Mouse (Mus musculus): ENCODE measurements around the gene Kcnd3. TPM values are rescaled to one million over a fixed set of nuclear protein-coding genes. Genes with fewer than 3 reads are reported as not detected.

The Kcnd3 gene
- polyA plus RNA-seq, 1 experiment from 2014 or later = 0.75 TPM

GRCm38 (mm10) chr3:105611531-105612422, 159.6 kb downstream of the Kcnd3 start:
- WGBS = 83% methylated on average over 7 of the region's 7 CpGs
- no peaks in the 10 kb centered on the region for H3K4me1 ChIP-seq
- no peaks in the 10 kb centered on the region for H3K36me3 ChIP-seq

GRCm38 (mm10) chr3:105612423-105612814, 160.3 kb downstream of the Kcnd3 start:
- Histone ChIP-seq H3K27ac (no peak overlapping the region), H3K4me2 (replicated peaks) (no peak overlapping the region), H3K4me1 (no peaks in the 10 kb centered on the region), H3K4me3 (no peak overlapping the region), H3K27me3 (no peaks in the 10 kb centered on the region), H3K36me3 (no peaks in the 10 kb centered on the region), H3K9ac (no peak overlapping the region), H3K9me3 (no peaks in the 10 kb centered on the region)
- ATAC-seq (ENCODE audit: low FRiP score, low read depth) = no peak
- WGBS = 60% methylated on average over 4 of the region's 4 CpGs

More at GRCm38 (mm10) chr3:105611531-105612422, 159.6 kb downstream of the Kcnd3 start:
- H3K4me3 ChIP-seq = no peak overlapping the region
- no peak overlapping the region for H3K9ac ChIP-seq
- no peak overlapping the region for H3K4me2 ChIP-seq (replicated peaks)
- no peaks in the 10 kb centered on the region for H3K27me3 ChIP-seq
- ATAC-seq (ENCODE audit: low FRiP score, low read depth) = no peak
- H3K27ac ChIP-seq = no peak overlapping the region
- H3K9me3 ChIP-seq = no peaks in the 10 kb centered on the region

GRCm38 (mm10) chr3:105616861-105617743, 165.0 kb downstream of the Kcnd3 start:
- Histone ChIP-seq H3K27me3 (no peaks in the 10 kb centered on the region), H3K36me3 (no peaks in the 10 kb centered on the region), H3K9me3 (no peaks in the 10 kb centered on the region), H3K4me1 (no peaks in the 10 kb centered on the region), H3K9ac (no peak overlapping the region), H3K4me3 (no peak overlapping the region), H3K4me2 (replicated peaks) (no peak overlapping the region), H3K27ac (no peak overlapping the region)
- 91% methylated on average over 2 of the region's 2 CpGs for WGBS
- ATAC-seq (ENCODE audit: low FRiP score, low read depth) = no peak

- Histone ChIP-seq H3K27ac (no peak overlapping the region), H3K9ac (no peak overlapping the region), H3K4me1 (no peaks in the 10 kb centered on the region), H3K4me3 (no peak overlapping the region), H3K36me3 (no peaks in the 10 kb centered on the region), H3K9me3 (no peaks in the 10 kb centered on the region), H3K27me3 (no peaks in the 10 kb centered on the region), H3K4me2 (replicated peaks) (no peak overlapping the region)
- 65% methylated on average over 8 of the region's 8 CpGs for whole genome bisulfite sequencing
- ATAC-seq (ENCODE audit: low FRiP score, low read depth) = no peak
These were observed 169.0 kb downstream of the Kcnd3 start for GRCm38 (mm10) chr3:105621154-105621553.

GRCm38 (mm10) chr3:105623137-105623536, 171.0 kb downstream of the Kcnd3 start:
- no peak overlapping the region for H3K4me2 ChIP-seq (replicated peaks)
- no peaks in the 10 kb centered on the region for H3K27me3 ChIP-seq
- H3K4me1 ChIP-seq = no peaks in the 10 kb centered on the region
- no peak overlapping the region for H3K4me3 ChIP-seq
- no peak overlapping the region for H3K9ac ChIP-seq
- 50% methylated on average over 4 of the region's 4 CpGs for WGBS
- no peak for ATAC-seq (ENCODE audit: low FRiP score, low read depth)
- H3K27ac ChIP-seq = no peak overlapping the region
- H3K36me3 ChIP-seq = no peaks in the 10 kb centered on the region
- H3K9me3 ChIP-seq = no peaks in the 10 kb centered on the region

GRCm38 (mm10) chr3:105625961-105626360, 173.8 kb downstream of the Kcnd3 start:
- 93% methylated on average over 2 of the region's 2 CpGs for WGBS
- H3K4me1 ChIP-seq = no peaks in the 10 kb centered on the region
- H3K36me3 ChIP-seq = no peaks in the 10 kb centered on the region
- H3K4me2 ChIP-seq (replicated peaks) = no peak overlapping the region
- H3K4me3 ChIP-seq = no peak overlapping the region
- H3K9ac ChIP-seq = no peak overlapping the region
- no peaks in the 10 kb centered on the region for H3K9me3 ChIP-seq
- H3K27ac ChIP-seq = no peak overlapping the region
- H3K27me3 ChIP-seq = no peaks in the 10 kb centered on the region
- ATAC-seq (ENCODE audit: low FRiP score, low read depth) = no peak

GRCm38 (mm10) chr3:105627258-105627657, 175.1 kb downstream of the Kcnd3 start:
- no peak overlapping the region for H3K4me2 ChIP-seq (replicated peaks)

GRCm38 (mm10) chr3:105632296-105632695, 180.2 kb downstream of the Kcnd3 start:
- no peak overlapping the region for H3K27ac ChIP-seq
- no peak for ATAC-seq (ENCODE audit: low FRiP score, low read depth)

More at GRCm38 (mm10) chr3:105627258-105627657, 175.1 kb downstream of the Kcnd3 start:
- H3K36me3 ChIP-seq = no peaks in the 10 kb centered on the region
- no peak for ATAC-seq (ENCODE audit: low FRiP score, low read depth)
- H3K27me3 ChIP-seq = no peaks in the 10 kb centered on the region
- H3K9me3 ChIP-seq = no peaks in the 10 kb centered on the region
- no peak overlapping the region for H3K27ac ChIP-seq
- peaks cover 1% of the 10 kb centered on the region for H3K4me1 ChIP-seq
- no peak overlapping the region for H3K9ac ChIP-seq
- H3K4me3 ChIP-seq = no peak overlapping the region
- 66% methylated on average over 6 of the region's 6 CpGs for WGBS

GRCm38 (mm10) chr3:105633021-105633420, 180.9 kb downstream of the Kcnd3 start:
- Histone ChIP-seq H3K4me2 (replicated peaks) (no peak overlapping the region), H3K4me3 (no peak overlapping the region), H3K27ac (no peak overlapping the region), H3K9me3 (no peaks in the 10 kb centered on the region), H3K36me3 (no peaks in the 10 kb centered on the region), H3K4me1 (peaks cover 11% of the 10 kb centered on the region), H3K27me3 (no peaks in the 10 kb centered on the region), H3K9ac (no peak overlapping the region)
- ATAC-seq (ENCODE audit: low FRiP score, low read depth) = no peak
- WGBS = 91% methylated on average over 3 of the region's 3 CpGs

More at GRCm38 (mm10) chr3:105632296-105632695, 180.2 kb downstream of the Kcnd3 start:
- Histone ChIP-seq H3K27me3 (no peaks in the 10 kb centered on the region), H3K9ac (no peak overlapping the region), H3K4me3 (no peak overlapping the region), H3K9me3 (no peaks in the 10 kb centered on the region), H3K36me3 (no peaks in the 10 kb centered on the region), H3K4me2 (replicated peaks) (no peak overlapping the region), H3K4me1 (peaks cover 11% of the 10 kb centered on the region)
- WGBS = 21% methylated on average over 2 of the region's 2 CpGs

- no peaks in the 10 kb centered on the region for H3K9me3 ChIP-seq
- H3K36me3 ChIP-seq = no peaks in the 10 kb centered on the region
- WGBS = 47% methylated on average over 1 of the region's 1 CpGs
- no peak overlapping the region for H3K9ac ChIP-seq
- ATAC-seq (ENCODE audit: low FRiP score, low read depth) = no peak
- no peak overlapping the region for H3K4me2 ChIP-seq (replicated peaks)
- no peaks in the 10 kb centered on the region for H3K27me3 ChIP-seq
- no peak overlapping the region for H3K27ac ChIP-seq
- H3K4me1 ChIP-seq = peaks cover 10% of the 10 kb centered on the region; the same call in 1 of the 2 replicates
- no peak overlapping the region for H3K4me3 ChIP-seq
These were observed 190.1 kb downstream of the Kcnd3 start for GRCm38 (mm10) chr3:105642186-105642585.

- H3K27ac ChIP-seq = no peak overlapping the region
- WGBS = 77% methylated on average over 5 of the region's 5 CpGs
- H3K9me3 ChIP-seq = no peaks in the 10 kb centered on the region
- no peaks in the 10 kb centered on the region for H3K36me3 ChIP-seq
- peaks cover 10% of the 10 kb centered on the region; the same call in 1 of the 2 replicates for H3K4me1 ChIP-seq
- no peak for ATAC-seq (ENCODE audit: low FRiP score, low read depth)
- no peak overlapping the region for H3K9ac ChIP-seq
- no peak overlapping the region for H3K4me2 ChIP-seq (replicated peaks)
- H3K4me3 ChIP-seq = no peak overlapping the region
- no peaks in the 10 kb centered on the region for H3K27me3 ChIP-seq
These were observed 191.4 kb downstream of the Kcnd3 start for GRCm38 (mm10) chr3:105643566-105643965.

Measured in limb, embryonic 13.5 days (tissue).